Mouse (Mus musculus): ENCODE data around the gene Ifitm10. TPM values are rescaled to one million over a fixed set of nuclear protein-coding genes. Genes with fewer than 3 reads are reported as not detected.
A peak's percentile ranks its signal among the peaks of the same experiment; 100 is the strongest.
"Not testable (repeated sequence)": the region's sequence is repeated elsewhere in the genome, so short reads cannot be mapped to it uniquely, and the experiment has no call there.

Gene Ifitm10
- polyA plus RNA-seq, 1 experiment from 2014 or later = 0.32 TPM

GRCm38 (mm10) chr7:142285910-142286612 lies 87.5 kb downstream of the Ifitm10 start:
- H3K27me3 ChIP-seq (ENCODE audit: control insufficient read depth, insufficient read depth, low read length); DNase-seq (ENCODE audit: low spot score); H3K36me3 ChIP-seq (ENCODE audit: control insufficient read depth, insufficient read depth, low read length); H3K4me1 ChIP-seq (replicated peaks; ENCODE audit: control insufficient read depth, insufficient read depth, low read length); ATAC-seq (replicated peaks; ENCODE audit: low FRiP score); H3K27ac ChIP-seq (ENCODE audit: low read depth, low read length); H3K9ac ChIP-seq (ENCODE audit: low read length); H3K4me3 ChIP-seq (ENCODE audit: low read depth, low read length); H3K9me3 ChIP-seq (ENCODE audit: control insufficient read depth, low read length); H3K4me2 ChIP-seq (ENCODE audit: low read depth, low read length, severe bottlenecking): not testable (repeated sequence)
- WGBS = 79% methylated on average over 9 of the region's 9 CpGs

GRCm38 (mm10) chr7:142285130-142285835 lies 88.3 kb downstream of the Ifitm10 start:
- H3K27me3 ChIP-seq (ENCODE audit: control insufficient read depth, insufficient read depth, low read length) = peaks cover 4% of the 10 kb centered on the region; the same call in 1 of the 2 replicates
- 18% methylated on average over 23 of the region's 23 CpGs for WGBS

GRCm38 (mm10) chr7:142284615-142285080 lies 88.9 kb downstream of the Ifitm10 start:
- Histone ChIP-seq H3K4me1 (replicated peaks; ENCODE audit: control insufficient read depth, insufficient read depth, low read length) (0 out of 2 replicates have a peak, but pooled peaks cover 6% of the 10 kb centered on the region), H3K27me3 (ENCODE audit: control insufficient read depth, insufficient read depth, low read length) (peaks cover 4% of the 10 kb centered on the region; the same call in 1 of the 2 replicates), H3K4me2 (ENCODE audit: low read depth, low read length, severe bottlenecking) (peak overlapping the region; percentile 86), H3K4me3 (ENCODE audit: low read depth, low read length) (peak overlapping the region; percentile 53), H3K36me3 (ENCODE audit: control insufficient read depth, insufficient read depth, low read length) (no peaks in the 10 kb centered on the region), H3K9ac (ENCODE audit: low read length) (peak overlapping the region; percentile 73), H3K27ac (ENCODE audit: low read depth, low read length) (peak overlapping the region; percentile 72), H3K9me3 (ENCODE audit: control insufficient read depth, low read length) (no peaks in the 10 kb centered on the region)
- under 1% methylated on average over 19 of the region's 19 CpGs for WGBS
- peak; percentile 86 for ATAC-seq (replicated peaks; ENCODE audit: low FRiP score)
- DNase-seq (ENCODE audit: low spot score) = peak; percentile 96

More at GRCm38 (mm10) chr7:142285130-142285835, 88.3 kb downstream of the Ifitm10 start:
- Histone ChIP-seq H3K27ac (ENCODE audit: low read depth, low read length) (no peak overlapping the region), H3K36me3 (ENCODE audit: control insufficient read depth, insufficient read depth, low read length) (no peaks in the 10 kb centered on the region), H3K9ac (ENCODE audit: low read length) (peak overlapping the region; percentile 73; the same call in 1 of the 2 replicates), H3K4me2 (ENCODE audit: low read depth, low read length, severe bottlenecking) (peak overlapping the region; percentile 86), H3K9me3 (ENCODE audit: control insufficient read depth, low read length) (no peaks in the 10 kb centered on the region), H3K4me1 (replicated peaks; ENCODE audit: control insufficient read depth, insufficient read depth, low read length) (0 out of 2 replicates have a peak, but pooled peaks cover 6% of the 10 kb centered on the region), H3K4me3 (ENCODE audit: low read depth, low read length) (peak overlapping the region; percentile 53)
- DNase-seq (ENCODE audit: low spot score) = peak; percentile 66
- peak; percentile 49 for ATAC-seq (replicated peaks; ENCODE audit: low FRiP score)

- Histone ChIP-seq H3K9me3 (ENCODE audit: control insufficient read depth, low read length) (no peaks in the 10 kb centered on the region), H3K36me3 (ENCODE audit: control insufficient read depth, insufficient read depth, low read length) (no peaks in the 10 kb centered on the region), H3K4me1 (replicated peaks; ENCODE audit: control insufficient read depth, insufficient read depth, low read length) (0 out of 2 replicates have a peak, but pooled peaks cover 6% of the 10 kb centered on the region), H3K27ac (ENCODE audit: low read depth, low read length) (peak overlapping the region; percentile 72), H3K9ac (ENCODE audit: low read length) (peak overlapping the region; percentile 73), H3K4me2 (ENCODE audit: low read depth, low read length, severe bottlenecking) (peak overlapping the region; percentile 86), H3K4me3 (ENCODE audit: low read depth, low read length) (peak overlapping the region; percentile 53), H3K27me3 (ENCODE audit: control insufficient read depth, insufficient read depth, low read length) (peaks cover 4% of the 10 kb centered on the region; the same call in 1 of the 2 replicates)
- under 1% methylated on average over 38 of the region's 38 CpGs for WGBS
- peak; percentile 85 for DNase-seq (ENCODE audit: low spot score)
- ATAC-seq (replicated peaks; ENCODE audit: low FRiP score) = peak; percentile 85
Measured at GRCm38 (mm10) chr7:142284023-142284591, 89.4 kb downstream of the Ifitm10 start.

GRCm38 (mm10) chr7:142282847-142283246 lies 90.7 kb downstream of the Ifitm10 start:
- H3K36me3 ChIP-seq (ENCODE audit: control insufficient read depth, insufficient read depth, low read length); H3K4me2 ChIP-seq (ENCODE audit: low read depth, low read length, severe bottlenecking); ATAC-seq (replicated peaks; ENCODE audit: low FRiP score); H3K27me3 ChIP-seq (ENCODE audit: control insufficient read depth, insufficient read depth, low read length); H3K9ac ChIP-seq (ENCODE audit: low read length); H3K9me3 ChIP-seq (ENCODE audit: control insufficient read depth, low read length); H3K27ac ChIP-seq (ENCODE audit: low read depth, low read length); DNase-seq (ENCODE audit: low spot score); H3K4me1 ChIP-seq (replicated peaks; ENCODE audit: control insufficient read depth, insufficient read depth, low read length); H3K4me3 ChIP-seq (ENCODE audit: low read depth, low read length): not testable (repeated sequence)
- whole genome bisulfite sequencing = 12% methylated on average over 2 of the region's 2 CpGs

- not testable (repeated sequence) for DNase-seq (ENCODE audit: low spot score); H3K4me2 ChIP-seq (ENCODE audit: low read depth, low read length, severe bottlenecking); H3K4me3 ChIP-seq (ENCODE audit: low read depth, low read length); H3K27ac ChIP-seq (ENCODE audit: low read depth, low read length); H3K27me3 ChIP-seq (ENCODE audit: control insufficient read depth, insufficient read depth, low read length); H3K4me1 ChIP-seq (replicated peaks; ENCODE audit: control insufficient read depth, insufficient read depth, low read length); H3K36me3 ChIP-seq (ENCODE audit: control insufficient read depth, insufficient read depth, low read length); ATAC-seq (replicated peaks; ENCODE audit: low FRiP score); H3K9me3 ChIP-seq (ENCODE audit: control insufficient read depth, low read length); H3K9ac ChIP-seq (ENCODE audit: low read length)
- 52% methylated on average over 1 of the region's 1 CpGs for WGBS
Measured at GRCm38 (mm10) chr7:142279291-142279690, 94.3 kb downstream of the Ifitm10 start.

GRCm38 (mm10) chr7:142278183-142278582 lies 95.4 kb downstream of the Ifitm10 start:
- not testable (repeated sequence) for H3K4me3 ChIP-seq (ENCODE audit: low read depth, low read length); H3K27me3 ChIP-seq (ENCODE audit: control insufficient read depth, insufficient read depth, low read length); H3K9me3 ChIP-seq (ENCODE audit: control insufficient read depth, low read length); ATAC-seq (replicated peaks; ENCODE audit: low FRiP score); H3K36me3 ChIP-seq (ENCODE audit: control insufficient read depth, insufficient read depth, low read length); H3K4me2 ChIP-seq (ENCODE audit: low read depth, low read length, severe bottlenecking); H3K27ac ChIP-seq (ENCODE audit: low read depth, low read length); H3K4me1 ChIP-seq (replicated peaks; ENCODE audit: control insufficient read depth, insufficient read depth, low read length); H3K9ac ChIP-seq (ENCODE audit: low read length)
- WGBS = 0% methylated on average over 3 of the region's 3 CpGs
- peak; percentile 76 for DNase-seq (ENCODE audit: low spot score)
